Mouse (Mus musculus) cerebellum, adult 2 months (tissue): ENCODE data around the gene Gm12695. TPM values are rescaled to one million over a fixed set of nuclear protein-coding genes. Genes with fewer than 3 reads are reported as not detected.

Experiments
- DNase-seq, 2 experiments: peaks; one replicate each; pipeline ENCODE4 v3.0.0; 2021
- H3K27ac ChIP-seq: fragments of 200-500 bp; 2 replicates; pipeline ENCODE4 v1.5.1; 2012; ENCODE audit warnings: low read length, control low read depth, inconsistent platforms; ENCODE audit not compliant: insufficient read depth
- H3K27me3 ChIP-seq: fragments of 200-500 bp; 2 replicates; pipeline ENCODE4 v1.6.1; 2012; ENCODE audit warnings: inconsistent platforms, mild to moderate bottlenecking, low read length, moderate library complexity; ENCODE audit not compliant: control insufficient read depth, insufficient read depth
- H3K4me1 ChIP-seq: fragments of 200-500 bp; 2 replicates; pipeline ENCODE4 v1.6.1; 2011; ENCODE audit warnings: low read length; ENCODE audit not compliant: control insufficient read depth, insufficient read depth
- H3K4me3 ChIP-seq: fragments of 200-500 bp; replicated peaks from 2 replicates; pipeline ENCODE3; 2011; ENCODE audit warnings: mild to moderate bottlenecking, low read depth, low read length, control low read depth; ENCODE audit not compliant: insufficient read depth
- CTCF ChIP-seq: fragments of 200-500 bp; IDR thresholded peaks from 2 replicates; pipeline ENCODE4 v1.5.1; 2011; ENCODE audit warnings: low read depth, mild to moderate bottlenecking, control low read depth, low read length, moderate library complexity, borderline replicate concordance; ENCODE audit not compliant: insufficient read depth
- POLR2A ChIP-seq: fragments of 200-500 bp; IDR thresholded peaks from 2 replicates; pipeline ENCODE4 v1.6.1; 2011; ENCODE audit warnings: low read length, control low read depth, borderline replicate concordance; ENCODE audit not compliant: insufficient read depth
- WGBS: fragments of 180-500 bp; shearing (Covaris S2); methylation state at CpG from one replicate; pipeline ENCODE4 v1.1.7; 2018; 5-methylcytosine and 5-hydroxymethylcytosine counted together
- polyA plus RNA-seq: library from polyadenylated mRNA; depleted of rRNA; stranded (reverse); fragments of >200 nt; gene quantifications from 2 replicates; pipeline ENCODE4 v1.2.3, GENCODE M21; 2012; rRNA removed

Gm12695 gene
- polyA plus RNA-seq: not detected in 2 replicates

DNA sequence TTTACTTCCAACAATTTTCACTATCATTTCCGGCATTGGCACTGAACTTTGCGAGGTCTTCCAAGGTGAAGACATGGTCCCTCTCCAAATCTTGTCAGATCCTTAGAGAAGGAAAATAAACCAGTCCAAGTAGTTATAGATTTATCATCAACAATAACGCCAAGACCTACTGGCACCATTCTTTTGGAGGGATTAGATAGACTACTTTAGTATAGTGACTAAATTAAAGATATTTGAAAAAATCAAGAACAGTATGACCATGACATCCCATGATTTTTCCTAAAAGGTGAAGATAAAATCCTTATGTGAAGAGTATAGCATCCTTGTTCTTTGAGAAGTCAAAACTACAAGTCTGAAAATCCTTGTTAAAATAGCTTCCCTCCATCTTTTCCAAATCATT lies at the start of gene Gm12695:
Gm12695 (minus strand) TSS at position 101 of the 400 bp plus-strand sequence.
- Histone ChIP-seq H3K27ac (no peak within 1 kb of the TSS), H3K4me3 (no peak within 1 kb of the TSS), H3K27me3 (no peaks in the 10 kb centered on the region; the same call in 1 of the 2 replicates), H3K4me1 (no peaks in the 10 kb centered on the region)
- WGBS: 93% methylated on average over 3 of the region's 3 CpGs
- no peak for DNase-seq
- TF ChIP-seq POLR2A (no peak), CTCF (no peak)

GRCm38 (mm10) chr4:96825540-96826045 lies 40.6 kb upstream of the Gm12695 start:
- 84% methylated on average over 4 of the region's 4 CpGs for WGBS
- no peaks in the 10 kb centered on the region for H3K27me3 ChIP-seq
- no peak for DNase-seq
- no peak overlapping the region for H3K4me3 ChIP-seq
- TF ChIP-seq POLR2A (no peak), CTCF (no peak)
- H3K4me1 ChIP-seq: no peaks in the 10 kb centered on the region
- no peak overlapping the region for H3K27ac ChIP-seq

DNA sequence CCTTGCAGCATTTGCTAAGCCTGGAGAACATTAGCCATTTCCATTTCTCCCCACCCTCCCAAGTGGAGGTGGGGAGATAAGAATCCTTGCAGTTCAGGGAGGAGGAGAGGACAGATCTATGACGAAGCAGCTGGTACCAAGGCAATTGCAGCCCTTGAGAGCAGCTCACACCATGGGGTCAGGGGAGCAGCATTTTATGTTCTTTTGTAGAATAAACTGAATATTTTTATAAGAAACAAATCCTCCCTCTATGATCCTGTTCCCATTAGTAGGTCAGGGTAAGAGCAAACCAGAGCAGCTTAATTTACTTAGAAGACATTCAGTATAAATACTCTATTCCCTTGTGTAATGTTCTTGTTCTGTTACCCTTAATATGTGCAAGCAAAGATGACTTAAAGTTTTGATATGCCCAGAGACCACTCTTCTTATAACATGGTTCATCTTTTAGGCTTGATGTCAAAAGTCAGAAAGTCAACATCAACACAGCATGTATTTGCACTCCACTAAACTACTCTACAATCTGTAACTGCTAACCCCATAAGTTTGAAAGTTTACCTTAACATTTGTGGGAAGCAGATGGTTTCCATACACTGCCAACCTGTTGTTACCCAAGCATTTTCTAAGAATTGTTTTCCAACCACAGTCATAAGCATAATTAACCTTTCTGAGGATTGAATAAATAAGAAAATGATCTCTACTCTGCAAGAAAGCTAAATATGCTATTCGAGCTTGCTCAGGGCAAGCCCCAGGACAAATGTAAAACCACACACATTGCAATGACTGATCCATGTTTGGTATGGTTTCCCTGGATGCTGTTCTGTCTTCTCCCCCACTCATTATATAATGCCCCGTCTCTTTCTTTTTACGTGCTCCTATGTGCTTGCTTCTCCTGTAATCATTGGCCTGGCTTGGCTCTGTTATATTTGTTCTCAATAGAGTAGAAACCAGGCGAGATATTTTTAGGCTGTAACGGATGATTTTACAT lies 22.1 kb upstream of the Gm12695 start:
- H3K27ac ChIP-seq: no peak overlapping the region
- H3K27me3 ChIP-seq: no peaks in the 10 kb centered on the region
- WGBS: 80% methylated on average over 6 of the region's 6 CpGs
- no peaks in the 10 kb centered on the region for H3K4me1 ChIP-seq
- no peak for DNase-seq
- TF ChIP-seq CTCF (no peak), POLR2A (no peak)
- H3K4me3 ChIP-seq: no peak overlapping the region

DNA sequence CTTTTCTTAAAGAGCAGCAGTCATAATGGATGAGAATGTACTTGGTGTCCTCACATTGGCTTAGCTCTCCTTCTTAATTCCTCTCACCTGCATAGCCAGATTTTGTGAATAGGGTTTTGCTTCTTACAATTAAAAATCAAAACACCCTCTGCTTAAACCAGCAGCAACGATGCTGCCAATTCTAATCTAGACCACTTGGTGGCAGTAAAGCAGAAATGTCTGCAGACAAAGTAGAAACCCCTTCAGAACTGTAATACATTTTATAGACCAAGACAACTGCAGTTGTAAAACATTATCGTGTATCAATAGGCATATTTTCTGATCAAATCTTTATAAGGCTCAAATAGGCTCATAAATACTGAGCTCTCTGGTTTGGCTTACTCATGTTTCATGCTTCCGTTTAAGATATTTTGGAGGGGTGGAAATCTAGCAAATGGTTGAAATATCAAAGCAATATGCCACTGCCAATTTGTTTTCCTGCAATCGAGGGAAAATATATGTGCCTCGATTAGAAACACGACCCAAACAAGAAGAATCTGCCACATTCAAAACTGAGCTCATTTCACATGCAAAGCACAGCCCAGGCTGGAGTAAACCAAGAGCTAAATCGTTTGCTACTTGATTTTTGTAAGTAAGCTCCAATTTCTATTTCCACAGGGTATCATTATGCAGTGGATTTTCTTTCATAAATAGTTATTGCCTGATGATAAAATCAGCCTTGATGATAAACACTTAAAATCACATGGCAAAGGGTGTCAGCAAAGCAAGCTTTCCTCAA lies 14.6 kb upstream of the Gm12695 start:
- H3K4me3 ChIP-seq: no peak overlapping the region
- no peak overlapping the region for H3K27ac ChIP-seq
- no peaks in the 10 kb centered on the region for H3K27me3 ChIP-seq
- peak; percentile 13 to 37 for DNase-seq
- WGBS: 38% methylated on average over 7 of the region's 7 CpGs
- H3K4me1 ChIP-seq: no peaks in the 10 kb centered on the region
- TF ChIP-seq CTCF: no peak
- TF ChIP-seq POLR2A: no peak

DNA sequence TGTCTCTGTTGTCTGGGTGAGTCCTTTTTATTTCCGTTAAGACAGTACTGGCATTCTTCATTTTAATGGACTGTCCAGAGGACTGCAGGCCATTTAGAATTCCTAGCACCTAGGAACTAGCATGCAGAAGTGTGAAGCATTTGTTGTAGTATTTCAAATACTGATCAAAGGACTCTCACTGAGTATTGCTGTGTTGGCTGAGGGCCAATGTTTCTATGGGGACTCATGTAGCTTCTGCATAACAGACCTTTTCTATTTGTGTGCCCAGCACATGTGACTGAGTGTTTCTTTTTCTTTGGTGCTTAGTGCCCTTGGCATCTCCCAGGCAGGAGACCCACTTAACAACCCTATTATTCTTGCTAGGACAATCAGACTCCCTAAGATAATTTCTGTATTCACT lies 12.6 kb upstream of the Gm12695 start:
- WGBS: 51% methylated on average over 1 of the region's 1 CpGs
- Histone ChIP-seq H3K4me3 (no peak overlapping the region), H3K4me1 (no peaks in the 10 kb centered on the region), H3K27ac (no peak overlapping the region), H3K27me3 (no peaks in the 10 kb centered on the region)
- DNase-seq: no peak
- TF ChIP-seq CTCF (no peak), POLR2A (no peak)

DNA sequence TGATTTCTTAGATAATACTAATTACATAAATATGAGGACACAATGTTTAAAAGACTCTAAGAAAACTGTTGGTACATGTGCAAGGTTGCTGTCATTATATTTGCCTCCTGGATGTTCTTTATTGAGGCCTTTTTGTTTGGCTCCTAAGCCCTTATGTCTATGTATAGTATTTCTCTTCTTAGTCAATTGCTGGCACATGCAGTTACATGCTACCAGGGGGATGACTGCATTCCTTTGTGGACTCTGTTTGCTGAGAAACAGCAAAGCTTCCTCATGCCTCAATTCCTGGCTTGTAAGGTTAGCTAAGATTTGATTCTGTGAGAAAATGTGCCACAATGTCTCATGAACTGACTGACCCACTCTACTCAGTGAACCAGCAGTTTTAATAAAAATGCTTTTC lies 6.3 kb upstream of the Gm12695 start:
- TF ChIP-seq POLR2A: no peak
- TF ChIP-seq CTCF: no peak
- Histone ChIP-seq H3K4me3 (no peak overlapping the region), H3K4me1 (no peaks in the 10 kb centered on the region), H3K27me3 (no peaks in the 10 kb centered on the region; the same call in 1 of the 2 replicates), H3K27ac (no peak overlapping the region)
- no peak for DNase-seq

DNA sequence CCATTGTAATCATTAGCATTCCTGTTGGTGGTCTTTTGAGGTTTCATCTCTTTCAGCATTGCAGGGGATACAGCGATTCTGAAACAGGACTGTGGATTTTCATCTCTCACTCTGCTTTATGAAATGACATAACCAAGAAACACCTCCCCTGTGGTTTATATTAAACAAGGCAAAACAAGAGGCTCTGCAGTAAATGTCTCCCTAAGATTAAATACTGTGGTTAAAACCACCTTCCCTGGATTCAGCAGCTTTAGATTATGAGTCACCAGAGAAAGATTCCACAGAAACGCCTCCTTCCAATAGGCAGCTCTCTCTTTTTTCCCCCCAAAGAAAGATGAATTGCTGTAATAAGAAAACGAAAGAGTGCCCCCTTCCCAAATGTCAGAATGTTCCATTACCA lies 4.9 kb upstream of the Gm12695 start:
- Histone ChIP-seq H3K4me3 (no peak overlapping the region), H3K27ac (no peak overlapping the region), H3K27me3 (no peaks in the 10 kb centered on the region; the same call in 1 of the 2 replicates), H3K4me1 (no peaks in the 10 kb centered on the region)
- DNase-seq: no peak
- WGBS: 77% methylated on average over 3 of the region's 3 CpGs
- TF ChIP-seq POLR2A: no peak
- TF ChIP-seq CTCF: no peak
